Mouse (Mus musculus) heart, postnatal 0 days (tissue): ENCODE data around the gene Kitl. TPM values are rescaled to one million over a fixed set of nuclear protein-coding genes. Genes with fewer than 3 reads are reported as not detected.

Experiments
- ATAC-seq: fragments of 200-750 bp; cut with Nextera tagmentation; 2 replicates; pipeline ENCODE4 v1.8.0; 2017; ENCODE audit warnings: low read depth, moderate number of reproducible peaks, moderate library complexity; ENCODE audit not compliant: insufficient read depth
- DNase-seq: peaks from one replicate; pipeline ENCODE4 v3.0.0-alpha.2; 2016; ENCODE audit warnings: low spot score
- H3K27ac ChIP-seq: fragments of 300-500 bp; sonication (generic); 2 replicates; pipeline ENCODE4 v1.5.1; 2014; ENCODE audit warnings: low read depth, mild to moderate bottlenecking
- H3K27me3 ChIP-seq: fragments of 300-500 bp; sonication (generic); 2 replicates; pipeline ENCODE4 v1.6.1; 2014; ENCODE audit warnings: low read length, mixed read lengths; ENCODE audit not compliant: control insufficient read depth, insufficient read depth
- H3K36me3 ChIP-seq: fragments of 300-500 bp; sonication (generic); replicated peaks from 2 replicates; pipeline ENCODE4 v1.6.1; 2014; ENCODE audit warnings: low read length, mixed read lengths; ENCODE audit not compliant: control insufficient read depth, insufficient read depth
- H3K4me1 ChIP-seq: fragments of 300-500 bp; sonication (generic); 2 replicates; pipeline ENCODE4 v1.6.1; 2014; ENCODE audit warnings: antibody characterized with exemption; ENCODE audit not compliant: control insufficient read depth, insufficient read depth
- H3K4me2 ChIP-seq: fragments of 300-500 bp; sonication (generic); 2 replicates; pipeline ENCODE4 v1.6.1; 2014; ENCODE audit warnings: low read depth, mild to moderate bottlenecking, low read length, moderate library complexity
- H3K4me3 ChIP-seq: fragments of 300-500 bp; sonication (generic); 2 replicates; pipeline ENCODE4 v1.5.1; 2014; ENCODE audit warnings: low read depth, low read length
- H3K9ac ChIP-seq: fragments of 300-500 bp; sonication (generic); replicated peaks from 2 replicates; pipeline ENCODE4 v1.6.1; 2014; ENCODE audit warnings: low read depth, low read length, mixed read lengths
- H3K9me3 ChIP-seq: fragments of 300-500 bp; sonication (generic); replicated peaks from 2 replicates; pipeline ENCODE4 v1.6.1; 2016; ENCODE audit warnings: low read length; ENCODE audit not compliant: control insufficient read depth
- CTCF ChIP-seq: IDR thresholded peaks from 2 replicates; pipeline ENCODE4 v1.5.1; 2016; ENCODE audit warnings: antibody characterized with exemption, control low read depth, low read depth
- EP300 ChIP-seq: IDR thresholded peaks from 2 replicates; pipeline ENCODE4 v1.6.1; 2016; ENCODE audit warnings: antibody characterized with exemption, low read depth
- WGBS: fragments of 180-500 bp; shearing (Covaris S2); extraction: QIAGEN DNeasy Blood & Tissue Kit; methylation state at CpG from one replicate; pipeline ENCODE4 v1.1.7; 2014; 5-methylcytosine and 5-hydroxymethylcytosine counted together
- polyA plus RNA-seq: library from polyadenylated mRNA; unstranded; fragments of >200 nt; fragmentation: Nextera tagmentation; extraction: Ambion mirVana; gene quantifications from 2 replicates; pipeline ENCODE4 v1.2.1, GENCODE M21; 2015
- total RNA-seq: library from RNA; depleted of rRNA; stranded (reverse); fragments of >200 nt; gene quantifications from 2 replicates; pipeline ENCODE4 v1.2.3, GENCODE M21; 2014; ENCODE audit warnings: low replicate concordance

The Kitl gene
- total and polyA plus RNA-seq, 2 experiments from 2014 or later: 18.5 to 23.7 TPM

DNA sequence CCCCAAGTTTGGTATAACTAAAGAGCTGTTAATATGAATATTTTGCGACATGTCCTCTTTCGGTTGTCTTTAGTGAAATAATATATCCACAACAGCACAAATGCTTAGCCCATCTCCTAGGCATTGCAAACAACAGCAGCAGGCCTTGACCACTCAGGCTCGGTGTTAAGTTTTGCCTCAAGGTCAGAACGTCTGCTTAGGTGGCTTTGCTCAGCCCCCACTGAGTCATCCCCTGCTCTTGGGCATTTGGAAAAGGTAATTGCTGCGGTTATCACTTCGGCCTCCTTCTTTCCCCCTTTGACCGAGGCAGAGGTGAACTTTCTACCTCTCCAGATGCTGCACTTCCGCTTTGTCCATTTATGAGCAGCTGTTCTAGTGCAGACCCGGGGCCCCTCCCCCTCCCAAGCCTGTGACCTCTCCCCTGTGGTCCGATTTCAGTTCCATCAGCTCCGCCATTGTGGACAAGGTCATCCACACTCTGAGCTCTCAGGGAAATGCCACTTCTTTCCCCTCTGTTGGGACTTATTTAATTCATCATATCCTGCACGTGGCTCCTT, 23.0 kb downstream of the Kitl start:
- no peak overlapping the region for H3K4me2 ChIP-seq
- H3K27ac ChIP-seq: no peak overlapping the region
- DNase-seq: no peak
- H3K4me3 ChIP-seq: no peak overlapping the region
- 71% methylated on average over 12 of the region's 12 CpGs for WGBS
- no peak overlapping the region for H3K9ac ChIP-seq
- H3K4me1 ChIP-seq: no peaks in the 10 kb centered on the region
- H3K36me3 ChIP-seq: no peaks in the 10 kb centered on the region
- no peaks in the 10 kb centered on the region for H3K9me3 ChIP-seq
- no peak for ATAC-seq
- TF ChIP-seq CTCF: no peak
- no peaks in the 10 kb centered on the region for H3K27me3 ChIP-seq

DNA sequence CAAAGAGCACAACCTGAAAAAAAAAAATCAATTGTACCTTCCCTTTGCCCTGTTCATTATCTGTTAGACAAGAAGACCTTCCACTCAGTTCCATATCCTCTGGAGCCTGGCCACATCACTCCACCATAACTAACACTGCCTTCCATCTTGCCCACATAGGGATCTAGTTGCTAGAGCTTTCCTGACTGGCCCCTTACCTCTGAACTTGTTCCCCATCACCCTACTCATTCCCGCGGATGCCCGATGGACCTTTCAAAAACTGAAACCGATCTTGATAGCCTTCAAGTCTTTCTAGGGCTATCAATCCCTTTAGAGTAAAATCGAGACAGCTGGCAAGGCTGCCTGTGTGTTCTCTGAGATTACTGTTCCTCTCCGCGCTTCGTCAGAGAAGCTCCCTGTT, 23.6 kb downstream of the Kitl start:
- H3K27ac ChIP-seq: no peak overlapping the region
- H3K27me3 ChIP-seq: no peaks in the 10 kb centered on the region
- H3K4me1 ChIP-seq: no peaks in the 10 kb centered on the region
- H3K9me3 ChIP-seq: no peaks in the 10 kb centered on the region
- ATAC-seq (no peak), DNase-seq (no peak)
- WGBS: 67% methylated on average over 8 of the region's 8 CpGs
- no peak overlapping the region for H3K4me2 ChIP-seq
- no peak overlapping the region for H3K4me3 ChIP-seq
- no peak overlapping the region for H3K9ac ChIP-seq
- H3K36me3 ChIP-seq: no peaks in the 10 kb centered on the region
- TF ChIP-seq CTCF (no peak), EP300 (no peak)

DNA sequence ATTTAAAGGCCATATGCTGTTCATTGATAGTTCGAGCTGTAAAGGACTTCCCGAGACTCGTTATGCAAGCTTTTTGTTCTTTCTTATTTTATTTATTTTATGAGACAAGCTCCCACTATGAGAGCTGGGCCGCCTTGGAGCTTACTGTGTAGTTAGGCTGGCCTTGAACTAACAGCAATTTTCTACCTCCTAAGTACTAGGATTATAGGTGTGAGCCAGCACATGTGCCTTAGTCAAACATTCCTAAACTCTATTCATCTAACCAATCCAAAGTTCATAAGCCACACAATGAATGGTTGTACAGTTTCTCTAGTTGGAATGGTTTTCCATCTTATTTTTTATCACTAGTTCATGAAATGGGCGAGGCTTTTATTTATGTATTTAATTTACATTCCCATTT, 28.3 kb downstream of the Kitl start:
- no peak for ATAC-seq
- no peak for DNase-seq
- H3K9me3 ChIP-seq: no peaks in the 10 kb centered on the region
- H3K27ac ChIP-seq: no peak overlapping the region
- WGBS: 92% methylated on average over 5 of the region's 5 CpGs
- H3K9ac ChIP-seq: no peak overlapping the region
- H3K4me1 ChIP-seq: no peaks in the 10 kb centered on the region
- H3K27me3 ChIP-seq: no peaks in the 10 kb centered on the region
- no peak overlapping the region for H3K4me2 ChIP-seq
- H3K4me3 ChIP-seq: no peak overlapping the region
- TF ChIP-seq EP300: no peak
- no peak for TF ChIP-seq CTCF
- no peaks in the 10 kb centered on the region for H3K36me3 ChIP-seq

DNA sequence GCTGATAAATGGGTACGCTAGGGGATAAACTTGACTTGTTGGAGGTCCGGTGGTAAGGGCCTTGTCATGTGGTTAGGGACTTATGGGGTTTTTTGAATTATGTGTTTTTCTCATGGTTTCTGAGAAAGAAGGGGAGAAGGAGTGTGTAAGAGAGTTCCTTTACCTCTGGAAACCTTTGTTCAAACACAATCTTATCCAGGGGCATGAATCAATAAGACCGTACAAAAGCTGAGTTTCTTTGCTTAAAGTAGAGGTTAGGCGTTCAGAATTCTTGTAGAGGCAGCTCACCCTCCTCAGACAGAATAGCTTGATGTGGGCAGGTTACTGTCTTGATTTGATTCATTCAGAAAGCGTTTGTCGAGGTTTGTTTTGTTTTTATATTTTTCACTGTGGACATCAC, 28.7 kb downstream of the Kitl start:
- Histone ChIP-seq H3K9me3 (no peaks in the 10 kb centered on the region), H3K36me3 (no peaks in the 10 kb centered on the region), H3K4me3 (no peak overlapping the region), H3K27ac (no peak overlapping the region), H3K27me3 (no peaks in the 10 kb centered on the region), H3K4me2 (no peak overlapping the region), H3K4me1 (no peaks in the 10 kb centered on the region), H3K9ac (no peak overlapping the region)
- DNase-seq: no peak
- ATAC-seq: no peak
- 90% methylated on average over 6 of the region's 6 CpGs for WGBS
- TF ChIP-seq CTCF: no peak

DNA sequence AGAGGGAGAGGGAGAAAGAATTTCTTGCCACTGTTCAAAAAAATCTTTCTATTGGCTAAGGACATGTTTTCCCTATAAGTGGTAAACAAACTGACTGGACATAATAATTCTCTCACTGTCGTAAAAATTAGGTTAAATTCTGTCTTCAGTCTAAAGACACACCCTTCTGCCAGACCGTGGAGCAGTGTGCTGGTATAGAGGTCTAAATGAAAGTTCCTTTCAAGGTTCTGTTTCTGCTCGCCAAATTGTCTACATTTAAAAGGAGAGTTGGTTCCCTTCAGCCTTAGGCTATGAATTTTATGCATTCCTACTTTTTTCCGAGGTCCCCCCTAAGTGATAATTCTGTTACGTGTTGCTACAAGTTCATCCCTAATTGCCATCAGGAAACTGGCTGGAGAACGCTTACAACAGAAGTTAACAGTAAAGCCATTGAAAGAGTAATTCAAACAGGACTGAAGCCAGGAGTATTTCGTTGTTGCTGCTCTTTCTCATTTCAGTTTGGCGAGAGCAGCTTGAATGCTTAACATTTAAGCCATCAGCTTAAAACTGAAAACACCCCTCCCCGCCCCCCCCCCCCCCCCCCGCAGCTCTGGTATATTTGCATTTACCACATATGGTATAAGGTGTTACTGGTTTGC, 35.8 kb downstream of the Kitl start:
- Histone ChIP-seq H3K36me3 (peaks cover 8% of the 10 kb centered on the region; the same call in 1 of the 2 replicates), H3K9ac (no peak overlapping the region), H3K27ac (no peak overlapping the region), H3K27me3 (no peaks in the 10 kb centered on the region), H3K4me3 (no peak overlapping the region), H3K4me1 (no peaks in the 10 kb centered on the region), H3K4me2 (no peak overlapping the region), H3K9me3 (no peaks in the 10 kb centered on the region)
- TF ChIP-seq CTCF (no peak), EP300 (no peak)
- DNase-seq (no peak), ATAC-seq (no peak)
- 62% methylated on average over 10 of the region's 10 CpGs for WGBS

DNA sequence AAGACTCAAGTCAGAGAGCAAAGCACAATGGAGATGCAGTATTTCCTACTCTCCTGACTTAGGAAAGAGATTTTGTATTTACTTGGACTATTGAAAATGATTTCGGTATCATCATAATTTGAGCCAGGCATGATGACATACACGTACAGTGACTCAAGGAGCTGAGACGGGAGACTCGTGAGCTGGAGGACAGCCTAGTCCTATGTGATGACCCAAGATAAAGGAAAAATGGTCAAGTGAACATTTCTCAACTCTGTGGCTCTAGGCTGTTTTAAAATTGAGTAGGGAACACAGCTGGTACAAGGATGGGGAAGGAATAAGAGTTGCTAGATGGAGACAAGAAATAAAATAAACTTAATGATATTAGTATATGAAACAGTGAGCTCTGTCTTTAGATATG, 37.0 kb downstream of the Kitl start:
- 87% methylated on average over 4 of the region's 4 CpGs for WGBS
- ATAC-seq (no peak), DNase-seq (no peak)
- no peak overlapping the region for H3K4me3 ChIP-seq
- H3K4me1 ChIP-seq: no peaks in the 10 kb centered on the region
- H3K36me3 ChIP-seq: peaks cover 8% of the 10 kb centered on the region; the same call in 1 of the 2 replicates
- H3K27me3 ChIP-seq: no peaks in the 10 kb centered on the region
- H3K9ac ChIP-seq: no peak overlapping the region
- no peak overlapping the region for H3K4me2 ChIP-seq
- H3K27ac ChIP-seq: no peak overlapping the region
- no peaks in the 10 kb centered on the region for H3K9me3 ChIP-seq
- TF ChIP-seq EP300: no peak
- TF ChIP-seq CTCF: no peak
